Mouse (Mus musculus) hindbrain, embryonic 11.5 days (tissue): ENCODE measurements at regions not wholly inside any gene's neighbourhood (a gene's known extent, or its start where the extent isn't known, plus 50 kb on each side); places are given as distances from the start of the nearest gene placed in this dataset.

ENCODE experiments used
- ATAC-seq: fragments of 200-750 bp; cut with Nextera tagmentation; 2 replicates; pipeline ENCODE4 v1.8.0; 2017; ENCODE audit warnings: mild to moderate bottlenecking, moderate TSS enrichment, moderate library complexity; ENCODE audit not compliant: low FRiP score
- DNase-seq: peaks from one replicate; pipeline ENCODE4 v3.0.0-alpha.2; 2015; ENCODE audit warnings: low spot score
- H3K27ac ChIP-seq: fragments of 300-500 bp; sonication (generic); 2 replicates; pipeline ENCODE4 v1.5.1; 2014; ENCODE audit warnings: mild to moderate bottlenecking, low read depth, low read length
- H3K27me3 ChIP-seq: fragments of 300-500 bp; sonication (generic); 2 replicates; pipeline ENCODE4 v1.6.1; 2014; ENCODE audit warnings: mild to moderate bottlenecking, low read length, moderate library complexity, mixed read lengths; ENCODE audit not compliant: control insufficient read depth, insufficient read depth
- H3K36me3 ChIP-seq: fragments of 300-500 bp; sonication (generic); 2 replicates; pipeline ENCODE4 v1.6.1; 2014; ENCODE audit warnings: mild to moderate bottlenecking, low read length, moderate library complexity, mixed read lengths; ENCODE audit not compliant: control insufficient read depth, insufficient read depth
- H3K4me1 ChIP-seq: fragments of 300-500 bp; sonication (generic); replicated peaks from 2 replicates; pipeline ENCODE4 v1.6.1; 2014; ENCODE audit warnings: low read length, mixed read lengths; ENCODE audit not compliant: control insufficient read depth, insufficient read depth
- H3K4me2 ChIP-seq: fragments of 300-500 bp; sonication (generic); replicated peaks from 2 replicates; pipeline ENCODE4 v1.6.1; 2014; ENCODE audit warnings: mild to moderate bottlenecking, low read depth, low read length
- H3K4me3 ChIP-seq: fragments of 300-500 bp; sonication (generic); 2 replicates; pipeline ENCODE4 v1.5.1; 2014; ENCODE audit warnings: low read depth, low read length
- H3K9ac ChIP-seq: fragments of 300-500 bp; sonication (generic); 2 replicates; pipeline ENCODE4 v1.6.1; 2014; ENCODE audit warnings: low read depth, low read length
- H3K9me3 ChIP-seq: fragments of 300-500 bp; sonication (generic); 2 replicates; pipeline ENCODE4 v1.6.1; 2016; ENCODE audit warnings: low read length; ENCODE audit not compliant: control insufficient read depth
- WGBS: fragments of 180-500 bp; shearing (Covaris S2); extraction: QIAGEN DNeasy Blood & Tissue Kit; methylation state at CpG from one replicate; pipeline ENCODE4 v1.1.7; 2014; 5-methylcytosine and 5-hydroxymethylcytosine counted together

DNA sequence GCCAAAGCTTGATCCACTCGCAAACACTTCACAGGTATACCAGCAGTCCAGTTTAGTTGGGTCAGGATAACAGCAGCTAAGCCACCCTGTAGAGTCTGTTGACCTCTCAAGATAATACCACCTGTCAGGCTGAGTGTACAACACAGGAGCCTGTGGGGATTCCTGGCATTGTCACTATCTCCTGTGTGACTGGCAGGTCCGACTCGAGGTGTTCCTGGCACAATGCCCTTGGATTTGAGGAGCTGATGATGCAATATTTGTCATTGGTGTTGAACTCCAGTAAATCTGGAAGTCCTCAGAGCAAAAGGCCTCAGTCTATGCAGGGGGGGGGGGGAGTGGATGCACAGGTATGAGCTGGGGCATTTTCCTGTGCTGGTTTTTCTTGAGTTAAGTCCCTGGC, 78.5 kb upstream of the Rbm19 start:
- Histone ChIP-seq H3K4me1 (no peaks in the 10 kb centered on the region), H3K27ac (no peak overlapping the region)

GRCm38 (mm10) chr5:120043786-120044185, 72.5 kb upstream of the Rbm19 start:
- 86% methylated on average over 4 of the region's 4 CpGs for WGBS
- H3K36me3 ChIP-seq = no peaks in the 10 kb centered on the region

More for the DNA sequence above, 78.5 kb upstream of the Rbm19 start:
- Histone ChIP-seq H3K4me2 (no peak overlapping the region), H3K36me3 (no peaks in the 10 kb centered on the region), H3K9me3 (no peaks in the 10 kb centered on the region), H3K9ac (no peak overlapping the region), H3K4me3 (no peak overlapping the region), H3K27me3 (no peaks in the 10 kb centered on the region; the same call in 1 of the 2 replicates)
- ATAC-seq (no peak), DNase-seq (no peak)
- 91% methylated on average over 3 of the region's 3 CpGs for WGBS

GRCm38 (mm10) chr5:120049063-120049781, 67.0 kb upstream of the Rbm19 start:
- Histone ChIP-seq H3K4me2 (no peak overlapping the region), H3K27ac (no peak overlapping the region), H3K27me3 (no peaks in the 10 kb centered on the region), H3K4me1 (no peaks in the 10 kb centered on the region), H3K9ac (no peak overlapping the region), H3K9me3 (no peaks in the 10 kb centered on the region), H3K4me3 (no peak overlapping the region), H3K36me3 (no peaks in the 10 kb centered on the region)
- WGBS = 84% methylated on average over 7 of the region's 7 CpGs
- no peak for DNase-seq
- no peak for ATAC-seq

More at GRCm38 (mm10) chr5:120043786-120044185, 72.5 kb upstream of the Rbm19 start:
- H3K4me1 ChIP-seq = no peaks in the 10 kb centered on the region
- H3K9me3 ChIP-seq = no peaks in the 10 kb centered on the region
- H3K27ac ChIP-seq = no peak overlapping the region
- H3K27me3 ChIP-seq = no peaks in the 10 kb centered on the region; the same call in 1 of the 2 replicates
- ATAC-seq = no peak
- no peak overlapping the region for H3K4me2 ChIP-seq
- no peak for DNase-seq
- no peak overlapping the region for H3K9ac ChIP-seq
- no peak overlapping the region for H3K4me3 ChIP-seq

DNA sequence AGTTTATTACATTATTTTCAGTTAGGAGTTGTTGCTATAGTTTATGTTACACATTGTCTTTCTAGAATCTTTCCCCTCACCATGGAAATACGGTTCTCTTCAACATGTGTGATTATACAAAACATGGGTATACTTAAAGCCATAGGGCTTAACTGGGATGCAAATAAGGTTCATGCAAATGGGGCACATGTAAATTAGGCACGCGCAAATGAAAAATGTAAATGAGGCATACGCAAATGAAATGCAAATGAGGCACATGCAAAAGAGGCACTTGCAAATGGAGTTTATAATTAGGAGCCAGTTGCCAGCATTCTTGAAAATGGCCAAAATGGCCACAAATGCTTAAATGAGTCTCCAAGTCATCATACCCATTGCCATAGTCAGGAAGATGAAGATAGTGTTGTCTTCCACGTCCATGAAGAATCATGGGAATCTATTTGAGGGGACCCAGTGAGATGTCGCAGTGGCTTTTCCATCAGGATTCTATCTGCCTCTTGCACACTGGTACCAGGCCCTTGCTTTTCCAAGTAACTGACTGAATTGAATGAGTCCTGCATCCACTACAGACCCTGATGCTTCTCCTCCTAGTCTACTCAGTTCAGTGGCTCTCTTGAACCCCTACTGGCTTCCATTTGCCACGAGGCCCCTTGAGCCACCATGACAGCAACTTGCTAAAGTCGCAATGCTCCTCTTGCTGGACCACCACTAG, 65.4 kb upstream of the Rbm19 start:
- no peak overlapping the region for H3K27ac ChIP-seq
- H3K9me3 ChIP-seq = no peaks in the 10 kb centered on the region
- WGBS = 82% methylated on average over 8 of the region's 8 CpGs
- DNase-seq = no peak
- H3K4me2 ChIP-seq = no peak overlapping the region
- no peaks in the 10 kb centered on the region for H3K27me3 ChIP-seq
- H3K36me3 ChIP-seq = no peaks in the 10 kb centered on the region
- no peak overlapping the region for H3K4me3 ChIP-seq
- no peak for ATAC-seq
- no peak overlapping the region for H3K9ac ChIP-seq
- no peaks in the 10 kb centered on the region for H3K4me1 ChIP-seq

DNA sequence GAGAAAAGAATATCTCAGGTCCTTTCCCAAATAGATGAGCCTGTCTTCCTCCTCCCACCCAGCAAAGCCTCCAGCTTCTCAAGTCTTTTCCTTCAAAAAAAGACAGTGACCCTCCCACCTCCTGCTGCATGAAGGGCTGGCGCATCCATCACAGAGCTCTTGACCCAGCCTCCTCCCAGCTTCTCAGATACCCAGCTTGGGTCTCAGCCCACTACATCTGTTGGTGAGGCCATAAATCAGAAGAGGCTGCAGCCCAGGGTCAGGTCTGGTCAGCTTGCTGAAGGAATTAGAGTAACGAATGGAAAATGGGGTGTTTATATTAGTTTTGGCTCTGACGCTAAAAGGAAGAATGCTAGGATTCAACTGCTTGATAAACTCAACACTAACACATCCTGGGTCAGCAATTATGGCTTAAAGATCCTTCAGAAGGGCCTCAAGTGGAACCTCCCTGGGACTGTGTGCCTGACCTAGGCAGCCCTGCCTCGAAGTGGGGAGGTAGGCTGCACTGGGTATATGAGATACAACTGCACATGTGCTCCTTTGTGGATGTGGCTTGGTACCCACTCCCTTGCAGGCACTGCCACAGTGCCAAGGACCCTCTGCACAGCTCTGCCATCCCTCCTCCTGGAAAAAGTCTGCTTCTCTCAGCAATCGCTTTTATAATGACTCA, 61.6 kb upstream of the Rbm19 start:
- Histone ChIP-seq H3K36me3 (no peaks in the 10 kb centered on the region), H3K27me3 (no peaks in the 10 kb centered on the region), H3K9ac (no peak overlapping the region), H3K27ac (no peak overlapping the region), H3K4me1 (no peaks in the 10 kb centered on the region), H3K4me3 (no peak overlapping the region), H3K4me2 (no peak overlapping the region), H3K9me3 (no peaks in the 10 kb centered on the region)
- 89% methylated on average over 5 of the region's 5 CpGs for WGBS
- ATAC-seq (no peak), DNase-seq (no peak)
